Mouse (Mus musculus): ENCODE measurements around the gene Hs6st3. TPM values are rescaled to one million over a fixed set of nuclear protein-coding genes. Genes with fewer than 3 reads are reported as not detected.

Gene Hs6st3
- total and polyA plus RNA-seq, 2 experiments from 2014 or later: 2.4 to 23.4 TPM

DNA sequence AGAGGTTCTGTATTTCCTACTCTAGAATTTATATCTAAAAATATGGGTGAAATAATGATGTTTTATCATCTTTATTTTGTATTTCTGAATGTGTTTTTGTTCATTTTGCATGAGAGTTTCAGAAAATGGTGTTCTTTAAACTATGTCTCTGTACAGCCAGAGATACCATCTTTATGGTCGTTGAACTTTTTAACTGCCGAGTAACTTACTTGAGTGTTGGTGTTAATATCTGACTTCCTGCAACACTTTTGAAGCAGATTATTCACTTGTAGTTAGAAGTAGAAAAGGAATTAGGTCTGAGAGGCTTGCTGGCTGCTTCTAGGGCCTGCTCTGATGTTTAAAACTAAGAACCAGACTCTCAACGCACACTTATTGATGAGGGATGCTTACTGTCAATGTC lies 576.6 kb downstream of the Hs6st3 start:
- no peaks in the 10 kb centered on the region for H3K9me3 ChIP-seq (ENCODE audit: low read length)
- DNase-seq (no peak), ATAC-seq (no peak)
- H3K4me3 ChIP-seq (ENCODE audit: low read depth, low read length): no peak overlapping the region
- no peak for TF ChIP-seq CTCF (IDR thresholded peaks at IDR 0.05; ENCODE audit: low read depth)
- H3K4me2 ChIP-seq (ENCODE audit: low read depth): no peak overlapping the region
- WGBS: 92% methylated on average over 3 of the region's 3 CpGs
- no peaks in the 10 kb centered on the region for H3K27me3 ChIP-seq (ENCODE audit: insufficient read depth, low read length)
- H3K4me1 ChIP-seq (ENCODE audit: insufficient read depth): no peaks in the 10 kb centered on the region
- H3K36me3 ChIP-seq (ENCODE audit: insufficient read depth): no peaks in the 10 kb centered on the region
- no peak overlapping the region for H3K27ac ChIP-seq (ENCODE audit: low read depth, low read length)
- H3K9ac ChIP-seq: no peak overlapping the region

DNA sequence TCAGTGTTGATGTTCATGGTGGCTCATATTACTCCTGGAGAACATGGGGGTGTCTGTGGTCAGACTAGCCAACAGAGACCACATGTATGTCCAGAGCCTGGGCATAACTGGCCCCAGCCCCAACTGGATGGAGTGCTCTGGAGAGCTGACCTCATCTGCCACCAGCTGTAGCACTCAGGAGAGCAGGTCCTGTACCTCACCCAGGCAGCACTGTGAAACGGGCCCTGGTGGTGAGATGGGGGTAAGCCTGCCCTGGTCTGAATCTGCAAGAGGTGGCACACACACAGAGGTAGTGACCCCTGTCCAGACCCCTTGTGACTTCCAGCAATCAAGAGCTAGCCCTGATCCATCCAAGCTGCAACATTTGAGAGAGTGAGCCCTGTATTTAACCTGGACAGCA lies 579.2 kb downstream of the Hs6st3 start:
- 87% methylated on average over 1 of the region's 1 CpGs for WGBS
- H3K4me3 ChIP-seq (ENCODE audit: low read depth, low read length): no peak overlapping the region

GRCm38 (mm10) chr14:119725102-119725501 lies 587.0 kb downstream of the Hs6st3 start:
- Histone ChIP-seq H3K27ac (ENCODE audit: low read depth, low read length) (no peak overlapping the region), H3K27me3 (ENCODE audit: insufficient read depth, low read length) (no peaks in the 10 kb centered on the region), H3K36me3 (ENCODE audit: insufficient read depth) (no peaks in the 10 kb centered on the region), H3K4me3 (ENCODE audit: low read depth, low read length) (no peak overlapping the region), H3K4me1 (ENCODE audit: insufficient read depth) (no peaks in the 10 kb centered on the region), H3K9ac (no peak overlapping the region), H3K4me2 (ENCODE audit: low read depth) (no peak overlapping the region), H3K9me3 (ENCODE audit: low read length) (no peaks in the 10 kb centered on the region)
- WGBS: 52% methylated on average over 6 of the region's 6 CpGs
- ATAC-seq (peak; percentile 83), DNase-seq (peak; percentile 65)
- TF ChIP-seq CTCF (IDR thresholded peaks at IDR 0.05; ENCODE audit: low read depth): no peak

More for the DNA sequence above, 579.2 kb downstream of the Hs6st3 start:
- H3K9me3 ChIP-seq (ENCODE audit: low read length): no peaks in the 10 kb centered on the region
- DNase-seq (no peak), ATAC-seq (no peak)
- no peak overlapping the region for H3K4me2 ChIP-seq (ENCODE audit: low read depth)
- no peak overlapping the region for H3K27ac ChIP-seq (ENCODE audit: low read depth, low read length)
- no peaks in the 10 kb centered on the region for H3K27me3 ChIP-seq (ENCODE audit: insufficient read depth, low read length)
- H3K9ac ChIP-seq: no peak overlapping the region
- H3K4me1 ChIP-seq (ENCODE audit: insufficient read depth): no peaks in the 10 kb centered on the region
- TF ChIP-seq CTCF (IDR thresholded peaks at IDR 0.05; ENCODE audit: low read depth): no peak
- no peaks in the 10 kb centered on the region for H3K36me3 ChIP-seq (ENCODE audit: insufficient read depth)

- peak; percentile 75 for ATAC-seq
- WGBS: 27% methylated on average over 7 of the region's 7 CpGs
- TF ChIP-seq CTCF (IDR thresholded peaks at IDR 0.05; ENCODE audit: low read depth): no peak
Observed at GRCm38 (mm10) chr14:119731436-119732080, 593.4 kb downstream of the Hs6st3 start.

DNA sequence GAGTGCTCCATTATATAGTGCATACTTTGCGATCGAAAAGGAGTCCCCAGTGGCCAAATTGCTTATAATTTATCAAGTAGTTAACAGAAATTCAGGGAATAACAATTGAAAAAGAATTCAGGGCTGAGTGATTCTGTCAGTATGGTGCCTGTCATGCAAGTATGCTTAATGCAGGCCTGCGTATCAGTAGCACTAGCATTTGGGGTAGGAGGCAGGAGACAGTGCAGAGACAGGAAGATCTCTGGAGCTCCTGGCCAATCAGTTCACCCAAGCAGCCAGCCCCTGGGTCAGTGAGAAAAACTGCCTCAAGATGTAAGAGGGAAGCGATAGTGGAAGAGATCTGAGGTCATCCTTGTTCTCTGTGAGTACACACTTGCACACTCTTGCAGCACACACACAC lies 594.1 kb downstream of the Hs6st3 start:
- WGBS: 74% methylated on average over 4 of the region's 4 CpGs
- TF ChIP-seq CTCF (IDR thresholded peaks at IDR 0.05; ENCODE audit: low read depth): no peak
- DNase-seq: no peak

More at GRCm38 (mm10) chr14:119731436-119732080, 593.4 kb downstream of the Hs6st3 start:
- H3K9me3 ChIP-seq (ENCODE audit: low read length): no peaks in the 10 kb centered on the region
- no peak overlapping the region for H3K9ac ChIP-seq
- H3K27me3 ChIP-seq (ENCODE audit: insufficient read depth, low read length): no peaks in the 10 kb centered on the region
- no peaks in the 10 kb centered on the region for H3K4me1 ChIP-seq (ENCODE audit: insufficient read depth)
- no peak overlapping the region for H3K4me2 ChIP-seq (ENCODE audit: low read depth)
- H3K4me3 ChIP-seq (ENCODE audit: low read depth, low read length): no peak overlapping the region
- no peak overlapping the region for H3K27ac ChIP-seq (ENCODE audit: low read depth, low read length)
- no peaks in the 10 kb centered on the region for H3K36me3 ChIP-seq (ENCODE audit: insufficient read depth)
- DNase-seq: no peak

GRCm38 (mm10) chr14:119737408-119737961 lies 599.3 kb downstream of the Hs6st3 start:
- ATAC-seq (no peak), DNase-seq (no peak)
- 84% methylated on average over 5 of the region's 5 CpGs for WGBS

More for the DNA sequence above, 594.1 kb downstream of the Hs6st3 start:
- Histone ChIP-seq H3K4me1 (ENCODE audit: insufficient read depth) (no peaks in the 10 kb centered on the region), H3K27me3 (ENCODE audit: insufficient read depth, low read length) (no peaks in the 10 kb centered on the region), H3K9me3 (ENCODE audit: low read length) (no peaks in the 10 kb centered on the region), H3K9ac (no peak overlapping the region), H3K4me3 (ENCODE audit: low read depth, low read length) (no peak overlapping the region), H3K27ac (ENCODE audit: low read depth, low read length) (no peak overlapping the region), H3K36me3 (ENCODE audit: insufficient read depth) (no peaks in the 10 kb centered on the region), H3K4me2 (ENCODE audit: low read depth) (no peak overlapping the region)
- no peak for ATAC-seq

DNA sequence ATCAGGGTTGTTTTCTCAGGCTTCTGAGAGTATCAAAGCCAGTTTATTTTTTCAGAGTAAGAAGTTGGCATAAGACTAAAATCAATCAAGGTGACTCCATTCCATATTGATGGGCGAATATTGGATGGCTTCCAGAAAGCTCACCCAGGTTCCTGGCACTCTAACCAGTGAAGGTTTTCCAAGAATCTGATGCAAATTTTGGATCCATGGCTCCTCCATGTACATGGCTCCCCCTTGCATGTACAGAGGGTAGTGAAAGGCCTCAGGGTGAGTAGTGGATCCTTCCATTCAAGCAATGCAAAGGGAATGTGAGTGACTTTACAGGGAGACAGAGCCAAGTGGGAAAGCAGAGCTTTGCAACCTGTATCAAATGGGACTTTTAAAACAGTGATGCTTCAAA lies 603.6 kb downstream of the Hs6st3 start:
- TF ChIP-seq CTCF (IDR thresholded peaks at IDR 0.05; ENCODE audit: low read depth): no peak
- no peak for ATAC-seq

More at GRCm38 (mm10) chr14:119737408-119737961, 599.3 kb downstream of the Hs6st3 start:
- no peaks in the 10 kb centered on the region for H3K9me3 ChIP-seq (ENCODE audit: low read length)
- no peak overlapping the region for H3K4me3 ChIP-seq (ENCODE audit: low read depth, low read length)
- H3K27ac ChIP-seq (ENCODE audit: low read depth, low read length): no peak overlapping the region
- no peak overlapping the region for H3K9ac ChIP-seq
- no peak for TF ChIP-seq CTCF (IDR thresholded peaks at IDR 0.05; ENCODE audit: low read depth)
- no peaks in the 10 kb centered on the region for H3K27me3 ChIP-seq (ENCODE audit: insufficient read depth, low read length)
- H3K4me2 ChIP-seq (ENCODE audit: low read depth): no peak overlapping the region
- H3K4me1 ChIP-seq (ENCODE audit: insufficient read depth): no peaks in the 10 kb centered on the region
- no peaks in the 10 kb centered on the region for H3K36me3 ChIP-seq (ENCODE audit: insufficient read depth)

More for the DNA sequence above, 603.6 kb downstream of the Hs6st3 start:
- no peaks in the 10 kb centered on the region for H3K4me1 ChIP-seq (ENCODE audit: insufficient read depth)
- no peak overlapping the region for H3K9ac ChIP-seq
- no peak overlapping the region for H3K4me2 ChIP-seq (ENCODE audit: low read depth)
- no peaks in the 10 kb centered on the region for H3K36me3 ChIP-seq (ENCODE audit: insufficient read depth)
- DNase-seq: no peak
- no peaks in the 10 kb centered on the region for H3K9me3 ChIP-seq (ENCODE audit: low read length)
- no peaks in the 10 kb centered on the region for H3K27me3 ChIP-seq (ENCODE audit: insufficient read depth, low read length)
- 86% methylated on average over 1 of the region's 1 CpGs for WGBS
- no peak overlapping the region for H3K27ac ChIP-seq (ENCODE audit: low read depth, low read length)
- H3K4me3 ChIP-seq (ENCODE audit: low read depth, low read length): no peak overlapping the region
